Mouse (Mus musculus) spleen, adult 2 months (tissue): ENCODE results near the gene Arhgef3.

Source experiments
- CTCF ChIP-seq: fragments of 200-500 bp; IDR thresholded peaks from 2 replicates; pipeline ENCODE4 v1.5.1; 2011; ENCODE audit warnings: mild to moderate bottlenecking, inconsistent platforms; ENCODE audit not compliant: insufficient read depth, insufficient read length, insufficient replicate concordance; ENCODE audit errors: extremely low read depth
- POLR2A ChIP-seq: fragments of 200-500 bp; IDR thresholded peaks from 2 replicates; pipeline ENCODE4 v1.6.1; 2011; ENCODE audit warnings: low read depth, low read length, inconsistent platforms

DNA sequence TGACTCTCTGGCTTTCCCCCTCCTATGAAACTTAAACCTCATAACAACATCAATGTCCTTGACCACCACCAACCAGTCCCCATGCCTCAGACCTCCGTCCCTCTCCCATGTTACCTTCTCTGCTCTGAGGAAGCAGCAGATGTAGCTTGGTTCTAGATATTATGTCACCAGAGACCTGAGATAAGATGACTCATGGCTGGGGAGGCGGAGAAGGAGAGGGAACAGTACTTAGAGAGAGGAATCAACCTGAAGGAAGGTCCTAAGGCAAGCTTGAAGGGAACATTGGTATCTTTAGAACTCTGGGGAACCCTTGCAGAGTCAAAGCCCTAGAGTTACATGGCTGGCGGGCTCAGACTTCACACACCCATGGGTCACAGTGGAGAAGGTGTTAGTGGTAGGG, 25.3 kb downstream of the Arhgef3 start:
- TF ChIP-seq POLR2A: no peak
- TF ChIP-seq CTCF: no peak
